Mouse (Mus musculus): ENCODE measurements around the gene Crebl2. TPM values are rescaled to one million over a fixed set of nuclear protein-coding genes. Genes with fewer than 3 reads are reported as not detected.

The Crebl2 gene
- total and polyA plus RNA-seq, 2 experiments from 2014 or later: 2.0 to 14.5 TPM

DNA sequence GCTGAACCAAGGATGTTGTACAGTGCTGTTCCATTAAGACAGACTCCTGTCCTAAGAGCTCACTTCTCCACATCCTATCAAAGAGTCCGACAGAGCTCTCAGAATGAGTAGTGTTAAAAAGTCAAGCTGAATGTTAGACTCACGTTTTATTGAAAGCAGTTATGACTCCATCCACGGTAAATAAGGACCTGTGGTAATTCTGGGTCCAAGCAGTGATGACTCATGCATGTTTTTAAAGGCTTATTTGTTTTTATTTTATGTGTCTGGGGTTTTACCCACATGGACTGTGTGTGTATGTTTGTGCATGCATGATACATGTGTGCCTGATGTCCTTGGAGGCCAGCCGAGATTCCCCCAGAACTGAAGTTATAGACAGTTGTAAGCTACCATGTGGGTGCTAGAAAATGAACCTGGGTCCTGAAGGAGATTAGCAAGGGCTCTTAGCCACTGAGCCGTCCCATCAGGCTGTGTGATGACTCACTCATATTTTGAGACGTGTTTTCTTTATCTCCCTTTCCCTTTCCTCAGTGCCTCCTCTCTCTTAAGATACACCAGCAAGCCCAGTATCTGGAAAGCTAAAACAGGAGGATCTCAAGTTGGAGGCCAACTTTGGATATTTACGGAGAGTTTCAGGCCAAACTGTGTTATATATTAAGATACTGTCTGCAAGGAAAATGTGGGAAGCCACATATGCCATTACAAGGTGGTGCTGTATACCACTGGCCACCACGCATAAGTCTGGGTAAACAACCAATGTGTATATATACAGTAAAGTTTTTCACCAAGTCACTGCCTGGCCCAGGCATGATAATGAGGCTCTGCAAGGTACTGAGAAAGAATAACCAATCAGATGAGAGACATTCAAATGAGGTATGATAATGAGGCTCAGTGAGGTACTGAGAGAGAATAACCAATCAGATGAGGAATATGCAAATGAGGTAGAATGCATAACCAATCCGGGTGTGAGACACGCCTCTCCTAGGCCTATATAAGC is 74.2 kb downstream of the Crebl2 start:
- Histone ChIP-seq H3K9ac (replicated peaks; ENCODE audit: low read depth, low read length) (no peak overlapping the region), H3K36me3 (replicated peaks; ENCODE audit: control insufficient read depth, insufficient read depth, low read length) (no peaks in the 10 kb centered on the region), H3K27ac (ENCODE audit: low read depth) (no peak overlapping the region), H3K27me3 (ENCODE audit: control insufficient read depth, insufficient read depth, low read length) (no peaks in the 10 kb centered on the region), H3K4me1 (ENCODE audit: control insufficient read depth, insufficient read depth) (peaks cover 4% of the 10 kb centered on the region), H3K9me3 (replicated peaks; ENCODE audit: control insufficient read depth, low read length) (no peaks in the 10 kb centered on the region), H3K4me3 (ENCODE audit: low read depth, low read length) (no peak overlapping the region), H3K4me2 (ENCODE audit: low read depth, low read length) (no peak overlapping the region)
- 71% methylated on average over 9 of the region's 10 CpGs for whole genome bisulfite sequencing
- TF ChIP-seq CTCF (IDR thresholded peaks at IDR 0.05; ENCODE audit: low read depth): no peak
- TF ChIP-seq EP300 (IDR thresholded peaks at IDR 0.05; ENCODE audit: low read depth): no peak
- DNase-seq (ENCODE audit: low spot score) (no peak), ATAC-seq (ENCODE audit: insufficient read depth, low read depth) (no peak)

DNA sequence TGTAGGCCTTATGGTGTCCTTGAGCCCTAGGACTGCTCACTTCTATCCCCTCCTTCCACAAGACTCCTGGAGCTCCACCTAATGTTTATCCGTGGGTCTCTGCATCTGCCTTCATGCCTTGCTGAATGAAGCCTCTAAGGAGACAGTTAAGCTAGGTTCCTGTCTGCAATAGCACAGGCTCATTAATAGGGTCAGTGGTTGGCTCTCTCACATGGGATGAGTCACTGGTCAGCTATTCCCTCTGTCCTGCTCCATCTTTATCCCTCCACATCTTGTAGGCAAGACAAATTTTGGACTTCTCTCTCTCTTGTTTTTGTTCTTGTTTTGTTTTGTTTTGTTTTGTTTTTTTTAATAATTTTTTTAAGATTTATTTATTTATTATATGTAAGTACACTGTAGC is 75.9 kb downstream of the Crebl2 start:
- H3K4me1 ChIP-seq (ENCODE audit: control insufficient read depth, insufficient read depth): no peaks in the 10 kb centered on the region
- no peaks in the 10 kb centered on the region for H3K36me3 ChIP-seq (replicated peaks; ENCODE audit: control insufficient read depth, insufficient read depth, low read length)
- 64% methylated on average over 1 of the region's 1 CpGs for WGBS
- no peak overlapping the region for H3K4me3 ChIP-seq (ENCODE audit: low read depth, low read length)
- no peak overlapping the region for H3K4me2 ChIP-seq (ENCODE audit: low read depth, low read length)
- no peak for DNase-seq (ENCODE audit: low spot score)
- TF ChIP-seq EP300 (IDR thresholded peaks at IDR 0.05; ENCODE audit: low read depth): no peak
- no peak for TF ChIP-seq CTCF (IDR thresholded peaks at IDR 0.05; ENCODE audit: low read depth)
- H3K27me3 ChIP-seq (ENCODE audit: control insufficient read depth, insufficient read depth, low read length): no peaks in the 10 kb centered on the region
- H3K9ac ChIP-seq (replicated peaks; ENCODE audit: low read depth, low read length): no peak overlapping the region
- no peak overlapping the region for H3K27ac ChIP-seq (ENCODE audit: low read depth)
- H3K9me3 ChIP-seq (replicated peaks; ENCODE audit: control insufficient read depth, low read length): no peaks in the 10 kb centered on the region
- no peak for ATAC-seq (ENCODE audit: insufficient read depth, low read depth)

Other genes starting within 250 kb of the Crebl2 start
- 8.8 and 17.0 TPM in 2 replicates for gene Mansc1, start 197.7 kb upstream of the Crebl2 start, total RNA-seq (2014; rRNA removed; ENCODE audit: low replicate concordance)
- 7.3 and 7.4 TPM in 2 replicates for gene Mansc1, start 197.7 kb upstream of the Crebl2 start, polyA plus RNA-seq (2015; fragmentation: Nextera tagmentation; extraction: Ambion mirVana)
- 22.6 and 27.9 TPM in 2 replicates for gene Borcs5, start 190.6 kb upstream of the Crebl2 start, total RNA-seq (2014; rRNA removed; ENCODE audit: low replicate concordance)
- gene Borcs5, start 190.6 kb upstream of the Crebl2 start, polyA plus RNA-seq (2015; fragmentation: Nextera tagmentation; extraction: Ambion mirVana): 18.6 and 19.2 TPM in 2 replicates
- 19.9 and 29.2 TPM in 2 replicates for gene Dusp16, start 37.5 kb upstream of the Crebl2 start, total RNA-seq (2014; rRNA removed; ENCODE audit: low replicate concordance)
- gene Dusp16, start 37.5 kb upstream of the Crebl2 start, polyA plus RNA-seq (2015; fragmentation: Nextera tagmentation; extraction: Ambion mirVana): 8.1 and 9.6 TPM in 2 replicates
- gene Gpr19, start 68.4 kb downstream of the Crebl2 start, total RNA-seq (2014; rRNA removed; ENCODE audit: low replicate concordance): 4.0 and 13.4 TPM in 2 replicates
- 7.6 and 9.4 TPM in 2 replicates for gene Gpr19, start 68.4 kb downstream of the Crebl2 start, polyA plus RNA-seq (2015; fragmentation: Nextera tagmentation; extraction: Ambion mirVana)
- gene Cdkn1b, start 90.2 kb downstream of the Crebl2 start, total RNA-seq (2014; rRNA removed; ENCODE audit: low replicate concordance): 42.9 and 65.1 TPM in 2 replicates
- gene Cdkn1b, start 90.2 kb downstream of the Crebl2 start, polyA plus RNA-seq (2015; fragmentation: Nextera tagmentation; extraction: Ambion mirVana): 23.7 and 27.0 TPM in 2 replicates
- 24.8 and 28.5 TPM in 2 replicates for gene Apold1, start 151.6 kb downstream of the Crebl2 start, total RNA-seq (2014; rRNA removed; ENCODE audit: low replicate concordance)
- 6.9 and 9.2 TPM in 2 replicates for gene Apold1, start 151.6 kb downstream of the Crebl2 start, polyA plus RNA-seq (2015; fragmentation: Nextera tagmentation; extraction: Ambion mirVana)
- gene Ddx47, start 181.5 kb downstream of the Crebl2 start, total RNA-seq (2014; rRNA removed; ENCODE audit: low replicate concordance): 24.5 and 35.8 TPM in 2 replicates
- 51.4 and 52.7 TPM in 2 replicates for gene Ddx47, start 181.5 kb downstream of the Crebl2 start, polyA plus RNA-seq (2015; fragmentation: Nextera tagmentation; extraction: Ambion mirVana)
- gene Gprc5a, start 235.5 kb downstream of the Crebl2 start, total RNA-seq (2014; rRNA removed; ENCODE audit: low replicate concordance): 0.12 TPM in 1 of 2 replicates, not detected in the other
- gene Gprc5a, start 235.5 kb downstream of the Crebl2 start, polyA plus RNA-seq (2015; fragmentation: Nextera tagmentation; extraction: Ambion mirVana): 2.3 and 2.5 TPM in 2 replicates